Mouse (Mus musculus) CD4-positive, CD25-positive, alpha-beta regulatory T cell, adult 4 months (primary cell): Measurements from ENCODE around the gene Daam2. TPM values are rescaled to one million over a fixed set of nuclear protein-coding genes. Genes with fewer than 3 reads are reported as not detected.
"Not testable (repeated sequence)": the region's sequence is repeated elsewhere in the genome, so short reads cannot be mapped to it uniquely, and the experiment has no call there.

Experiments
- ATAC-seq: one replicate; pipeline ENCODE4 v1.8.0; 2017
- polyA plus RNA-seq, 2 experiments: library from polyadenylated mRNA; unstranded; fragments of 100-300 nt; shearing (Covaris generic); gene quantifications; one replicate each; pipeline ENCODE4 v1.2.1; 2017

The Daam2 gene
- polyA plus RNA-seq, 2 experiments from 2014 or later = 0.04 TPM; not detected in 1

DNA sequence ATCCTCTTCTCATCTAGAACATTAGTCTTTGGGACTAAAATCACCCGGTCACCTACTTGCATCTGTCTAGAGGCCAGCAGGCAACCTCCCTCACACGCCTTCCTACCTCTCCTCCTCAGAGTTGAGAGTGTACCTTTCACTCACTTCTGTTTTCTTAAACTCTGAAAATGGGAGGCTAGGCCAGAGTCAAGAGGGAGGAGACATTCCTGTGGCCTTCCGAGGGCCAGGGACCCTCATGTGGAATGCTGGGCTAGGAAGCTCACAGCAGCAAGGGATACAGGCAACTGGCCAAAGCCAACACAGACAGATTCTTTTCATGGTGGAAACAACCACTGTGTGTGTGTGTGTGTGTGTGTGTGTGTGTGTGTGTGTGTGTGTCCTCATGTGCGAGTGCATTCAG is 86.8 kb downstream of the Daam2 start:
- ATAC-seq = no peak

DNA sequence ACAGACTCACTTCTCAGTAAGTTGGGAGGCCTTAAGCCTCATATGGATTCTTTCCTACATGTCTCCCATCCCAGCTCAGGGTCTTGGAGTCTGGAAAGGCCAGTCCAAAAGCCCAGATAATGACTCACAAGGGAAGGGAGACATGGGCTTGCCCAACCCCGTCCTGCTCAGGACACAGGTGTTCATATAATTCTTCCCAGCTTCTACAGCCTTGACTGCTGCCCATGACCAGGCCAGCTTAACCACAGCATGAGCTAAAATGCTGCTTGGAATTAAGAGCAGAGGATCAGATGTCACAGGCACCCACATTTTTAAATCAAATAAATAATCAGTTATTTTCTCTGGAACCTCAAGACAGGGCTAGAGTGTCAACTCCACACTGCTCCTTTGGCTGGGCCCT is 89.0 kb downstream of the Daam2 start:
- ATAC-seq = no peak

DNA sequence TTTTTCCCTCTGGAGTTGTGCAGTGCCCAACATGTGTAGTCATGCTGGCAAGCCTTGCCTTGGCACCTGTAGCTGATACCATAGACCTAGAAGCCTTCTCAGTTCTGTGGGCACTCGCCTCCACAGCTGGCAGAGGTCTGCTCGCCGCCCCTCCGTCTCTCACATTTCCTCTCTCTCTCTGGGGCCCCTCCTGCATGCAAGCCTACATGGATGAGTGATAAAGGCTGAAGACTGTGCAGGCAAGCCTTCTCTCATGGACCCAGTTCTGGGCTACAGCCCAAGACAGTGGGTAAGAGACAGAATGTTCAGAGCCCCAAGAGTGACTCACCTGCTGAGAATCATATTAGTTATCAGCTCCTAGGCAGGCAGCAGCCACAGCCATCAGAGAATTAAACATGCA is 90.1 kb downstream of the Daam2 start:
- no peak for ATAC-seq

GRCm38 (mm10) chr17:49472626-49473025 is 91.5 kb downstream of the Daam2 start:
- ATAC-seq = no peak

GRCm38 (mm10) chr17:49468223-49468622 is 95.9 kb downstream of the Daam2 start:
- ATAC-seq = no peak

DNA sequence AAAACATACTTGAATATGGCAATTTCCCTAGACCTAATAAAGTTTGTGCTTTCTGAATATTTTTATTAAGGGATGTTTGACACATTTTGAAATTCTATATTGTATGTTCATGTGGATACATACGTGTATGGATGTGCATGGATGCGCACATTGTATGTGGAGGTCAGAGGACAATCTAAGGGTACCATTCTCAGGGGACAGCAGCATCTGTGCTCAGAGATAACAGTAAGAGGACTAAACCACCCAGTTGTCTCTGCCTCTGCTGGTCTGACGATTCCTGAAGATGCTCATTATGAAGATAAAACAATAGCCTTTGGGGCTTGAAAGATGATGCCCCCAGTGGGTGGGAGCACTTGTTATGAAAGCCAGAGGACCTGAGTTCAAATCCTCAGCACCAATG is 99.3 kb downstream of the Daam2 start:
- no peak for ATAC-seq

DNA sequence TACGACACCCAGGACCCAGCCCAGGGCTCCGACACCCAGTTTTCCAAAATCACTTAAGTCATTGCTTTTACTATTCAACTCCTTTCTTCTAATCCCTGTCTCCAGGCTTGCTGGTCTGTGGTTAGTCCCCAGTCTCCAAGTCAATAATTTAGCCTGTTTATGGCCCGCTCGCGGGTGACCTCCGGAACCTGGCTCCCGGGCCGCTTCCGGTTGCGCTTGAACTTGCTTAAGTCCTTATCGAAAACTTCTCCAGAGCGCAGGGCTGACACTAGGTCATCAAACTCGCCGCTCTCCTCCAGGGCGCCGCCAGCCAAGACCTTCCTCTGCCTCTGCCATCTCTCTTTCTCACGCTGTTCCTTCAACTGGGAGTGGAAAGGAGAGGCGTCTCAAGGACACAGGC is 105.8 kb downstream of the Daam2 start:
- no peak for ATAC-seq

GRCm38 (mm10) chr17:49457833-49458232 is 106.3 kb downstream of the Daam2 start:
- no peak for ATAC-seq

DNA sequence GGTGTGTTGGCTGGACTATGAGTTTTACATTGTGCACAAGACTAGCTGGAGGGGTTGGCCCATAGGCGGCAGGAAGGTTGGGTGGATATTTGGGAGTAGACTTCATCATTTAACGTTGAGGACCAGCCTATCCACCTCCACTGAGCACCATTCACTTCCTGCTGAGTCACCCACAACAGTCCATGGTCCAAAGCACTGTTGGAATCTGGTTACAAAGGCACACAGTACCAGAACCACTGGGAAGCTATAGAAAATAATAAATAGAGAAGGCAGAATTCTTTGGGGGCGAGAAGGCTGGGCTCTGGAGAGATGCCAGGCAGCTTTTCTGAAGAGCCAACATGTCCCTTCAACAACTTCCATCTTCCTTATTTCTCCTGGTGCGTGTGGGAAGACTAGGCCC is 107.8 kb downstream of the Daam2 start:
- no peak for ATAC-seq

GRCm38 (mm10) chr17:49450922-49451321 is 113.2 kb downstream of the Daam2 start:
- no peak for ATAC-seq

DNA sequence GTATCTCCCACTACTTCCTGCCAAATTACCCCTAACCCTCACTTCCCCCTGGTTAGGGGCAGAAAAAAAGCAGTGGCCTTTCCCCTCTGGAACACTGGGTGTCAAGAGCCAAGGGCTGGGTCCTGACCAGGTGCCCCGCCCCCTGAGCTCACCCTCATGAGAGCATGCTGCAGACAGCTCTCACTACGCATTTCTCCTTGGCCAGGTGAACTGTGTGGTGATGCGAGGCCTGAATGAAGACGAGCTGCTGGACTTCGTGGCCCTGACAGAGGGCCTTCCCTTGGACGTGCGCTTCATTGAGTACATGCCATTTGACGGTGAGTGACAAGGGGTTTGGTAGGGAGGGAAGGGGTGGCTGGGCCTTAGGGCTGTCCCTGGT is 114.9 kb downstream of the Daam2 start:
- no peak for ATAC-seq

GRCm38 (mm10) chr17:49448570-49449229 is 115.4 kb downstream of the Daam2 start:
- no peak for ATAC-seq

DNA sequence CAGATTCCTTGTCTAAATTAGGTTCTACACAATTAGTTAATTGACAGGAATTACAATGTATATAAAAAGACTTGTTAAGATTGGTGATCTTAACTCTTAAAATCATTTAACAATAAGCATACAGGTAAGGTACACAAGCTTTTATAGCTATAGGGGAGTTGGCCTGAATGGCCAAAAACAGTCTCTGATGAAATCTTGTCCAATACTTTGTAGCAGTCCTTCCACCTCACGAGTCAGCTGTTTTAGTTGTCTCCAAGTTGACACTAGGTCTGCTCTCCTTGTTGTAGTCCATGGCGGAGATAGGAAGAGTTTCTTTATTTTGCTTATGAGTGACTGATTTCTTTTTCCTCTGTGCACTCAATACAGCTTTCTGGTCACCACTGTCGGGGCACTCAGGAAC is 121.3 kb downstream of the Daam2 start:
- not testable (repeated sequence) for ATAC-seq

DNA sequence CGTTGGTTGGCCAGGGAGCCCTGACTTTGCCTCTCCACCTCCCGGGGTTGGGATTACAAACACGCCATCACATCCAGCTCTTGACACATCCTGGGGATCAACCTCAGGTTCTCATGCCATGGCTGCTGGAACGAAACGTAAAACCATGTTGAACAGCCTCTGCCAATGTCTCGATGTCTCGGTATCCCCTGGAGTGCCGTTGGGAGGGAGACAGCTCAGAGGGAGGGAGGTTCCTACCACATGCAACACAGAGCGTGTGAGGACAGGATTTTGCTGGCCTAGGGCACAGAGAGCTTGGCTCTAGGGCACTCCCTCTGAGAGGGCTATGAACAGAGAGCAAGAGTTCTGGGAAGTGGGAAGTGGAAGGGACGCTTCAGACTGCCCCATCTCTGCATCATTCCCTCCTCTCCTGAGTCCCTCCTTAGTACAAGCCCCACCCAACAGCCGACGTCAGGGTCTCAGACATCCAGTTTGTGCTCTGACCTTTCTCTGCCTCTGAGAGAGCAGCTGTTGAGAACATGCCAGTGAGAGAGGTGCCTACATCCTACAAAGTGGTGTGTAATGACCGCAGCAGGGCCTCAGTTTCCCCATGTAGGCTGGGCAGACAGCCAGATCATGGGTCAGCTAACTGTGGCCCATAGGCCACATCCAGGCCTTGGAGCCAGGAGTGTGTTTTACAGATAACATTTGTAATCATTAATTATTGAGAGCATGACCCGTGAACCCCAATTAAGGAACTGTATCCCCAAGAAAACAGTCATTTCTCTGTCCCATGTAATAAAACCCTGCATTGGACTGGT is 123.6 kb downstream of the Daam2 start:
- ATAC-seq = no peak

GRCm38 (mm10) chr17:49439706-49440105 is 124.4 kb downstream of the Daam2 start:
- no peak for ATAC-seq

DNA sequence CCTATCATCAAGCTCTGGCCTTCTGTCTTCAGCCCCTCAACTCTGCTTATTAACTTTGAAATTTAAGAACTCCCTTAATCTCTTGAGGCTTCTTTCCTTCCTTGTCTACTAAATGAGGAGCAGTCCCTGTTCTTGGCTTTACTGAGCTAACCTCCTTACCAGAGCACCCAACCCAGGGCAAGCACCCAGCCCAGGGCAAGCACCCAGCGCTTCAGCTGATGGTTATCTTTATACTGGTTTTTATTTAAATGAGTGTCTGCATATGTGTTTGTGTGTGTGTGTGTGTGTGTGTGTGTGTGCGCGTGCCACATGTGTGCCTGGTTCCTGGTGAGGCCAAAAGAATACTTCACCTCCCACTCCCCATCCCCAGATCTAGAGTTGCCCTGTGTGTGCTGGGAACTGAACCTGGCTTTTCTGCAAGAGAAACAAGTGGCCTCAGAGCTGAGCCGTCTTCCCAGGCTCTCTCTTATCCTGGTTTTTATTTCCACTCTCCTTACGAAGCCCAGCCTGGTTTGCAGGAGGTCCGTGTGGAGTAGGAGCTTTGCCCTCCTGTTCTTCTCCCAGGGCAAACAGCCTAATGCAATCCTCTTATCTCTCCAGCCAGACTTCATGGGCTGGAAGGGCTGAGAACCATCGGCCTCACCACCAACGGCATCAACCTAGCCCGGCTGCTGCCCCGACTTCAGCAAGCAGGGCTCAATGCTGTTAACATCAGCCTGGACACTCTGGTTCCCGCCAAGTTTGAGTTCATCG is 125.1 kb downstream of the Daam2 start:
- ATAC-seq = no peak

DNA sequence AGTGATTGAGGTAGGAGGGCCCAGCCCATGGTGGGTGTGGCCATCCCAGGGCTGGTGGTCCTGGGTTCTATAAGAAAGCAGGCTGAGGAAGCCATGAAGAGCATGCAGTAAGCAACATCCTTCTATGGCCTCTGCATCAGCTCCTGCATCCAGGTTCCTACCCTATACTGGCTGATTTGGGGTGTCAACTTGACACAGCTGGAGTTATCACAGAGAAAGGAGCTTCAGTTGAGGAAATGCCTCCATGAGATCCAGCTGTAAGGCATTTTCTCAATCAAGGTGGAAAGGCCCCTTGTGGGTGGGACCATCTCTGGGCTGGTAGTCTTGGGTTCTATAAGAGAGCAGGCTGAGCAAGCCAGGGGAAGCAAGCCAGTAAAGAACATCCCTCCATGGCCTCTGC is 126.8 kb downstream of the Daam2 start:
- not testable (repeated sequence) for ATAC-seq

- no peak for ATAC-seq
Observed at GRCm38 (mm10) chr17:49436631-49437030, 127.5 kb downstream of the Daam2 start.

DNA sequence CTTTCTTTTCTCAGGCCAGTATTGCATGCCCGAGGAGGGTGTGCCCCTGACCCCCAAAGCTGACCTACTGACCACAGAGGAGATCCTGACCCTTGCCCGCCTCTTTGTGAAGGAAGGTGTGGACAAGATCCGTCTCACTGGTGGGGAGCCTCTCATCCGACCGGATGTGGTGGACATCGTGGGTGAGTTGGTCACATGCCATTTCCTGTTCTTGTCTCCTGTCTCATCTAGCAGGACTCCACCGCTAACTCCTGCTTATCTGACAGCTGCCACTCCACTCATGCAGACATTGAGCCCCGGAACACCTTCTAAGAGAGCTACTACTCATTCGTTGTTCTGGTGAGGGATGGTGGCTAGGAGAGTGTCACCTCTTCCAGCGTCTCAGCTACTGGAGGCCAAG is 129.1 kb downstream of the Daam2 start:
- no peak for ATAC-seq

- no peak for ATAC-seq
Observed at GRCm38 (mm10) chr17:49434236-49434635, 129.9 kb downstream of the Daam2 start.

- no peak for ATAC-seq
Observed at GRCm38 (mm10) chr17:49433071-49433470, 131.1 kb downstream of the Daam2 start.

DNA sequence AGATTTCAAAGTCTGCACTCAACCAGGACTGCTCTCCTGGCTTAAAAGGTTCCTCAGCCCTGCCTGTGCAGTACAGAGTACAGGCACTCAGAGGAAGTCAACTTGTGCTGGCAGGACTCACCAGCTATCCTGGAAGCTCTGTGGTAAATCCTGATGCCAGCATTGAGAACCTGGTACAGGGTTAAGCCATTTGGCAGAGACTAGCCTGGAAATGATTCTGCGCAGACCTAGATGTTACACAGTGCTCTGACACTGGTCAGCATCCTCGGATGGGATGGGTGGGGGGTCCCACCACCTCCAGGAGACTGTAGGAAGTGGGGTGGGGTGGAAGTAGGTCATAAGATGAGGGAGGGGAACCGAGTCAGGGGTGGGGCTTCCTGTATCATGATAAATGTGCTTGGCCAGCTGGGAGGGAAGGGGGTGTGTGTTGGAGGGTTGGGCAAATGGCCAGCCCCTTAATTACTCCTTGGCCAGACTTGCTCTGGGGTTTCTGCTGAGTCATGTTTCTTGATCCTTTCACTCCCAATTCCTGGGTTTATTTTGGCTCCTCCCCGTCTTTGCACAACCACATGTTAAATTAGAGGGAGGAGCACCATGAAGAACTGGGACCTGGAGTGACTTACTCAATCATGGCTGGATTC is 132.0 kb downstream of the Daam2 start:
- no peak for ATAC-seq

DNA sequence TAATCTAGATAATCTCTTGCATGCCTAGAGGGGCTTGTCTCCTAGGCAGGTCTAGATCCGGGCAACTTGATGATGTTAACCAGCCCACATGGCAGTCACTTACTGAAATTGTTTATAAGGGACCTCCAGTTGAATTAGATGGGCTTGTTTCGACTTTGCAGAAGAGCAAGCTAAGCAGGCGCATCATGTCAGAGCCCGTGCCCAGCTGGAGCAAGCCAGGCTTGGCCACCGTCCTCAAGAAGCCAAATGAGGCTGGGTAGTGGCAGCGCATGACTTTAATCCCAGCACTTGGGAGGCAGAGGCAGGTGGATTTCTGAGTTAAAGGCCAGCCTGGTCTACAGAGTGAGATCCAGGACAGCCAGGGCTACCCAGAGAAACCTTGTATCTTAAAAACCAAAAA is 133.0 kb downstream of the Daam2 start:
- no peak for ATAC-seq
